Mouse (Mus musculus): ENCODE results near the gene Macrod2. TPM values are rescaled to one million over a fixed set of nuclear protein-coding genes. Genes with fewer than 3 reads are reported as not detected.
A peak's percentile ranks its signal among the peaks of the same experiment; 100 is the strongest.

Gene Macrod2
- total RNA-seq, 2 experiments from 2014 or later = 53.5 to 56.4 TPM

GRCm38 (mm10) chr2:140596906-140597305, 201.8 kb downstream of the Macrod2 start:
- intact Hi-C loops (cut with DNase I) = no loop called here
- no peak for DNase-seq (ENCODE audit: extremely low spot score in 1 of 2, low spot score in 2 of 2)
- TF ChIP-seq CTCF (IDR thresholded peaks at IDR 0.05) = no peak
- H3K4me3 ChIP-seq = no peak overlapping the region
- H3K27ac ChIP-seq = no peak overlapping the region

GRCm38 (mm10) chr2:140615451-140615850, 220.3 kb downstream of the Macrod2 start:
- no peak overlapping the region for H3K4me3 ChIP-seq
- intact Hi-C loops (cut with DNase I) = no loop called here
- TF ChIP-seq CTCF (IDR thresholded peaks at IDR 0.05) = no peak
- DNase-seq (ENCODE audit: extremely low spot score in 1 of 2, low spot score in 2 of 2) = no peak
- no peak overlapping the region for H3K27ac ChIP-seq

GRCm38 (mm10) chr2:140621730-140622337, 226.7 kb downstream of the Macrod2 start:
- no peak for TF ChIP-seq CTCF (IDR thresholded peaks at IDR 0.05)
- H3K4me3 ChIP-seq = no peak overlapping the region
- intact Hi-C loops (cut with DNase I) = no loop called here
- DNase-seq (ENCODE audit: extremely low spot score in 1 of 2, low spot score in 2 of 2) = no peak
- H3K27ac ChIP-seq = no peak overlapping the region

- no peak for TF ChIP-seq CTCF (IDR thresholded peaks at IDR 0.05)
- intact Hi-C loops (cut with DNase I) = no loop called here
Measured at GRCm38 (mm10) chr2:140653481-140653880, 258.4 kb downstream of the Macrod2 start.

GRCm38 (mm10) chr2:140653978-140654377, 258.9 kb downstream of the Macrod2 start:
- intact Hi-C loops (cut with DNase I) = no loop called here
- Histone ChIP-seq H3K4me3 (no peak overlapping the region), H3K27ac (no peak overlapping the region)
- DNase-seq (ENCODE audit: extremely low spot score in 1 of 2, low spot score in 2 of 2) = no peak
- TF ChIP-seq CTCF (IDR thresholded peaks at IDR 0.05) = no peak

More at GRCm38 (mm10) chr2:140653481-140653880, 258.4 kb downstream of the Macrod2 start:
- Histone ChIP-seq H3K27ac (no peak overlapping the region), H3K4me3 (no peak overlapping the region)
- no peak for DNase-seq (ENCODE audit: extremely low spot score in 1 of 2, low spot score in 2 of 2)

GRCm38 (mm10) chr2:140662673-140663072, 267.6 kb downstream of the Macrod2 start:
- TF ChIP-seq CTCF (IDR thresholded peaks at IDR 0.05) = no peak
- no peak overlapping the region for H3K27ac ChIP-seq
- H3K4me3 ChIP-seq = no peak overlapping the region
- intact Hi-C loops (cut with DNase I) = loop anchor here (10.0 kb wide), 1 partner anchor 1502 kb away; no protein-coding TSS in a partner anchor
- no peak for DNase-seq (ENCODE audit: extremely low spot score in 1 of 2, low spot score in 2 of 2)

- TF ChIP-seq CTCF (IDR thresholded peaks at IDR 0.05) = no peak
- Histone ChIP-seq H3K4me3 (no peak overlapping the region), H3K27ac (no peak overlapping the region)
- no peak for DNase-seq (ENCODE audit: extremely low spot score in 1 of 2, low spot score in 2 of 2)
- intact Hi-C loops (cut with DNase I) = loop anchor here (2.0 to 10.0 kb wide), 2 partner anchors 164 to 1500 kb away; no protein-coding TSS in a partner anchor
Measured at GRCm38 (mm10) chr2:140664381-140664780, 269.3 kb downstream of the Macrod2 start.

- DNase-seq (ENCODE audit: extremely low spot score in 1 of 2, low spot score in 2 of 2) = no peak
- TF ChIP-seq CTCF (IDR thresholded peaks at IDR 0.05) = no peak
- H3K27ac ChIP-seq = no peak overlapping the region; the same call in 1 of the 2 replicates
- intact Hi-C loops (cut with DNase I) = loop anchor here (5.0 to 10.0 kb wide), 2 partner anchors 1498 to 1735 kb away; no protein-coding TSS in a partner anchor
- H3K4me3 ChIP-seq = peak overlapping the region; percentile 69
Measured at GRCm38 (mm10) chr2:140666846-140667245, 271.7 kb downstream of the Macrod2 start.

- no peak for DNase-seq (ENCODE audit: extremely low spot score in 1 of 2, low spot score in 2 of 2)
- H3K27ac ChIP-seq = peak overlapping the region; percentile 81
- intact Hi-C loops (cut with DNase I) = loop anchor here (5.0 to 10.0 kb wide), 2 partner anchors 1497 to 1735 kb away; no protein-coding TSS in a partner anchor
- H3K4me3 ChIP-seq = peak overlapping the region; percentile 69
- TF ChIP-seq CTCF (IDR thresholded peaks at IDR 0.05) = no peak
Measured at GRCm38 (mm10) chr2:140667261-140668047, 272.3 kb downstream of the Macrod2 start.

GRCm38 (mm10) chr2:140668311-140668710, 273.2 kb downstream of the Macrod2 start:
- Histone ChIP-seq H3K4me3 (peak overlapping the region; percentile 69), H3K27ac (peak overlapping the region; percentile 81)
- peak; percentile 68 for TF ChIP-seq CTCF (IDR thresholded peaks at IDR 0.05)
- peak; percentile 73 to 77 for DNase-seq (ENCODE audit: extremely low spot score in 1 of 2, low spot score in 2 of 2)
- intact Hi-C loops (cut with DNase I) = loop anchor here (5.0 to 10.0 kb wide), 2 partner anchors 1496 to 1734 kb away; no protein-coding TSS in a partner anchor

- TF ChIP-seq CTCF (IDR thresholded peaks at IDR 0.05) = no peak
- no peak for DNase-seq (ENCODE audit: extremely low spot score in 1 of 2, low spot score in 2 of 2)
- H3K27ac ChIP-seq = peak overlapping the region; percentile 81
- intact Hi-C loops (cut with DNase I) = loop anchor here (5.0 to 10.0 kb wide), 2 partner anchors 1496 to 1733 kb away; no protein-coding TSS in a partner anchor
- H3K4me3 ChIP-seq = peak overlapping the region; percentile 69
Measured at GRCm38 (mm10) chr2:140669081-140669480, 274.0 kb downstream of the Macrod2 start.

GRCm38 (mm10) chr2:140669786-140670185, 274.7 kb downstream of the Macrod2 start:
- TF ChIP-seq CTCF (IDR thresholded peaks at IDR 0.05) = no peak
- H3K4me3 ChIP-seq = peak overlapping the region; percentile 69
- intact Hi-C loops (cut with DNase I) = loop anchor here (2.0 to 10.0 kb wide), 7 partner anchors 153 to 1733 kb away; no protein-coding TSS in a partner anchor
- peak overlapping the region; percentile 81 for H3K27ac ChIP-seq
- DNase-seq (ENCODE audit: extremely low spot score in 1 of 2, low spot score in 2 of 2) = no peak

Measured in left cerebral cortex, adult 2 months (tissue).